Mouse (Mus musculus): ENCODE results near the gene Pcsk4.
"Not testable (repeated sequence)": the region's sequence is repeated elsewhere in the genome, so short reads cannot be mapped to it uniquely, and the experiment has no call there.

Pcsk4 gene

GRCm38 (mm10) chr10:80347514-80347967 lies 18.2 kb upstream of the Pcsk4 start:
- DNase-seq (ENCODE audit: low spot score) = no peak

- not testable (repeated sequence) for DNase-seq (ENCODE audit: low spot score)
Observed at GRCm38 (mm10) chr10:80345929-80346328, 16.6 kb upstream of the Pcsk4 start.

GRCm38 (mm10) chr10:80345122-80345521 lies 15.8 kb upstream of the Pcsk4 start:
- DNase-seq (ENCODE audit: low spot score) = no peak

- no peak for DNase-seq (ENCODE audit: low spot score)
Observed at GRCm38 (mm10) chr10:80344131-80344661, 14.9 kb upstream of the Pcsk4 start.

GRCm38 (mm10) chr10:80343425-80343895 lies 14.2 kb upstream of the Pcsk4 start:
- no peak for DNase-seq (ENCODE audit: low spot score)

GRCm38 (mm10) chr10:80342749-80343424 lies 13.6 kb upstream of the Pcsk4 start:
- no peak for DNase-seq (ENCODE audit: low spot score)

- DNase-seq (ENCODE audit: low spot score) = no peak
Observed at GRCm38 (mm10) chr10:80342305-80342748, 13.0 kb upstream of the Pcsk4 start.

GRCm38 (mm10) chr10:80341491-80342304 lies 12.4 kb upstream of the Pcsk4 start:
- DNase-seq (ENCODE audit: low spot score) = no peak

- no peak for DNase-seq (ENCODE audit: low spot score)
Observed at GRCm38 (mm10) chr10:80341026-80341425, 11.7 kb upstream of the Pcsk4 start.

- DNase-seq (ENCODE audit: low spot score) = no peak
Observed at GRCm38 (mm10) chr10:80339941-80340750, 10.8 kb upstream of the Pcsk4 start.

- DNase-seq (ENCODE audit: low spot score) = no peak
Observed at GRCm38 (mm10) chr10:80336263-80336662, 7.0 kb upstream of the Pcsk4 start.

- no peak for DNase-seq (ENCODE audit: low spot score)
Observed at GRCm38 (mm10) chr10:80332525-80332989, 3.3 kb upstream of the Pcsk4 start.

GRCm38 (mm10) chr10:80331636-80332524 lies 2.6 kb upstream of the Pcsk4 start:
- DNase-seq (ENCODE audit: low spot score) = no peak

- DNase-seq (ENCODE audit: low spot score) = no peak
Observed at GRCm38 (mm10) chr10:80330888-80331287, 1.6 kb upstream of the Pcsk4 start.

- DNase-seq (ENCODE audit: low spot score) = no peak
Observed at GRCm38 (mm10) chr10:80330084-80330483, 786 bp upstream of the Pcsk4 start.

- DNase-seq (ENCODE audit: low spot score) = no peak
Observed at GRCm38 (mm10) chr10:80325045-80325444, 4.3 kb downstream of the Pcsk4 start.

- no peak for DNase-seq (ENCODE audit: low spot score)
Observed at GRCm38 (mm10) chr10:80324120-80325037, 4.9 kb downstream of the Pcsk4 start.

GRCm38 (mm10) chr10:80323261-80324119 lies 5.8 kb downstream of the Pcsk4 start:
- no peak for DNase-seq (ENCODE audit: low spot score)

GRCm38 (mm10) chr10:80322811-80323211 lies 6.5 kb downstream of the Pcsk4 start:
- no peak for DNase-seq (ENCODE audit: low spot score)
